Mouse (Mus musculus): ENCODE measurements at regions not wholly inside any gene's neighbourhood (a gene's known extent, or its start where the extent isn't known, plus 50 kb on each side); places are given as distances from the start of the nearest gene placed in this dataset.

- 88% methylated on average over 8 of the region's 8 CpGs for WGBS
- no peak overlapping the region for H3K9ac ChIP-seq (ENCODE audit: low read depth, low read length)
- no peaks in the 10 kb centered on the region; the same call in 1 of the 2 replicates for H3K4me1 ChIP-seq (replicated peaks; ENCODE audit: control insufficient read depth, insufficient read depth, low read length)
- no peaks in the 10 kb centered on the region for H3K27me3 ChIP-seq (replicated peaks; ENCODE audit: control insufficient read depth, insufficient read depth, low read length)
- no peak overlapping the region for H3K27ac ChIP-seq (ENCODE audit: low read depth, low read length)
- H3K4me2 ChIP-seq (replicated peaks; ENCODE audit: low read depth) = no peak overlapping the region
- H3K9me3 ChIP-seq (ENCODE audit: control insufficient read depth) = no peaks in the 10 kb centered on the region
- no peak for TF ChIP-seq CTCF (IDR thresholded peaks at IDR 0.05; ENCODE audit: low read depth)
- no peak for ATAC-seq
- H3K36me3 ChIP-seq (ENCODE audit: control insufficient read depth, insufficient read depth) = no peaks in the 10 kb centered on the region
- no peak overlapping the region for H3K4me3 ChIP-seq (ENCODE audit: low read depth, low read length)
Observed at GRCm38 (mm10) chr4:142350986-142351385, 111.8 kb upstream of the Kazn start.

DNA sequence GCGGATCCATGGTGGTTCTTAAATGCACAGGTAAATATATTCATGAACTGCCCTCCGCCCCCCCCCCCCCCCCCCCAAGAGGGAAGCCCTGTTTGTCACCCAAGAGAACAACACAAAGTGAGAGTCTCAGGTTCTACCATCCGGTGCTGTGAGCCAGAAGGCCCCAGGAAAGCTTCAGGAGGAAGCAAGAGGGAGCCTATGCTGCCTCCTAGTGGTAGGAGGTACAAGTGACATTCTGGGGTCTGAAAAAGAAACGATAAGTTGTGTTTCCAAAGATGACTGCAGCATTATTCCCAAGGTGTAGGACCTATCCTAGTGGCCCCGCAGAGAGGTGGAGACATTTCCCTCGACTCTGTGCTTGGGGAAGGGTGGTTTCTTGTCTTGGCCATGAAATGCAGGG lies 109.7 kb upstream of the Kazn start:
- ATAC-seq = peak; percentile 31; the same call in 1 of the 2 replicates

GRCm38 (mm10) chr4:142342482-142343206 lies 103.4 kb upstream of the Kazn start:
- Histone ChIP-seq H3K27ac (ENCODE audit: low read depth, low read length) (no peak overlapping the region), H3K27me3 (replicated peaks; ENCODE audit: control insufficient read depth, insufficient read depth, low read length) (no peaks in the 10 kb centered on the region), H3K4me1 (replicated peaks; ENCODE audit: control insufficient read depth, insufficient read depth, low read length) (no peaks in the 10 kb centered on the region; the same call in 1 of the 2 replicates), H3K4me3 (ENCODE audit: low read depth, low read length) (no peak overlapping the region), H3K9ac (ENCODE audit: low read depth, low read length) (no peak overlapping the region), H3K9me3 (ENCODE audit: control insufficient read depth) (no peaks in the 10 kb centered on the region), H3K4me2 (replicated peaks; ENCODE audit: low read depth) (no peak overlapping the region), H3K36me3 (ENCODE audit: control insufficient read depth, insufficient read depth) (no peaks in the 10 kb centered on the region)
- ATAC-seq = no peak
- 78% methylated on average over 19 of the region's 19 CpGs for WGBS
- no peak for TF ChIP-seq CTCF (IDR thresholded peaks at IDR 0.05; ENCODE audit: low read depth)

More for the DNA sequence above, 109.7 kb upstream of the Kazn start:
- H3K9ac ChIP-seq (ENCODE audit: low read depth, low read length) = no peak overlapping the region
- H3K4me3 ChIP-seq (ENCODE audit: low read depth, low read length) = no peak overlapping the region
- TF ChIP-seq CTCF (IDR thresholded peaks at IDR 0.05; ENCODE audit: low read depth) = peak; percentile 85
- 35% methylated on average over 6 of the region's 6 CpGs for WGBS
- no peak overlapping the region for H3K4me2 ChIP-seq (replicated peaks; ENCODE audit: low read depth)
- H3K27me3 ChIP-seq (replicated peaks; ENCODE audit: control insufficient read depth, insufficient read depth, low read length) = no peaks in the 10 kb centered on the region
- no peak overlapping the region for H3K27ac ChIP-seq (ENCODE audit: low read depth, low read length)
- no peaks in the 10 kb centered on the region; the same call in 1 of the 2 replicates for H3K4me1 ChIP-seq (replicated peaks; ENCODE audit: control insufficient read depth, insufficient read depth, low read length)
- H3K9me3 ChIP-seq (ENCODE audit: control insufficient read depth) = no peaks in the 10 kb centered on the region
- H3K36me3 ChIP-seq (ENCODE audit: control insufficient read depth, insufficient read depth) = no peaks in the 10 kb centered on the region

- no peak for ATAC-seq
- Histone ChIP-seq H3K27ac (ENCODE audit: low read depth, low read length) (no peak overlapping the region), H3K27me3 (replicated peaks; ENCODE audit: control insufficient read depth, insufficient read depth, low read length) (no peaks in the 10 kb centered on the region), H3K9me3 (ENCODE audit: control insufficient read depth) (no peaks in the 10 kb centered on the region), H3K36me3 (ENCODE audit: control insufficient read depth, insufficient read depth) (no peaks in the 10 kb centered on the region), H3K9ac (ENCODE audit: low read depth, low read length) (no peak overlapping the region), H3K4me1 (replicated peaks; ENCODE audit: control insufficient read depth, insufficient read depth, low read length) (no peaks in the 10 kb centered on the region; the same call in 1 of the 2 replicates), H3K4me2 (replicated peaks; ENCODE audit: low read depth) (no peak overlapping the region), H3K4me3 (ENCODE audit: low read depth, low read length) (no peak overlapping the region)
- 68% methylated on average over 4 of the region's 4 CpGs for WGBS
- TF ChIP-seq CTCF (IDR thresholded peaks at IDR 0.05; ENCODE audit: low read depth) = no peak
Observed at GRCm38 (mm10) chr4:142341305-142341704, 102.1 kb upstream of the Kazn start.

- H3K27me3 ChIP-seq (replicated peaks; ENCODE audit: control insufficient read depth, insufficient read depth, low read length) = no peaks in the 10 kb centered on the region
- H3K4me1 ChIP-seq (replicated peaks; ENCODE audit: control insufficient read depth, insufficient read depth, low read length) = no peaks in the 10 kb centered on the region
- no peaks in the 10 kb centered on the region for H3K36me3 ChIP-seq (ENCODE audit: control insufficient read depth, insufficient read depth)
- 19% methylated on average over 3 of the region's 3 CpGs for WGBS
- no peak overlapping the region for H3K9ac ChIP-seq (ENCODE audit: low read depth, low read length)
- no peak for ATAC-seq
- no peak overlapping the region for H3K27ac ChIP-seq (ENCODE audit: low read depth, low read length)
- no peak for TF ChIP-seq CTCF (IDR thresholded peaks at IDR 0.05; ENCODE audit: low read depth)
- H3K4me3 ChIP-seq (ENCODE audit: low read depth, low read length) = no peak overlapping the region
- no peaks in the 10 kb centered on the region for H3K9me3 ChIP-seq (ENCODE audit: control insufficient read depth)
- no peak overlapping the region for H3K4me2 ChIP-seq (replicated peaks; ENCODE audit: low read depth)
Observed at GRCm38 (mm10) chr4:142340057-142340456, 100.9 kb upstream of the Kazn start.

- Histone ChIP-seq H3K4me1 (replicated peaks; ENCODE audit: control insufficient read depth, insufficient read depth, low read length) (no peaks in the 10 kb centered on the region), H3K27me3 (replicated peaks; ENCODE audit: control insufficient read depth, insufficient read depth, low read length) (no peaks in the 10 kb centered on the region), H3K9ac (ENCODE audit: low read depth, low read length) (no peak overlapping the region), H3K9me3 (ENCODE audit: control insufficient read depth) (no peaks in the 10 kb centered on the region), H3K4me2 (replicated peaks; ENCODE audit: low read depth) (no peak overlapping the region), H3K36me3 (ENCODE audit: control insufficient read depth, insufficient read depth) (no peaks in the 10 kb centered on the region), H3K4me3 (ENCODE audit: low read depth, low read length) (no peak overlapping the region), H3K27ac (ENCODE audit: low read depth, low read length) (no peak overlapping the region)
- TF ChIP-seq CTCF (IDR thresholded peaks at IDR 0.05; ENCODE audit: low read depth) = no peak
- no peak for ATAC-seq
- 88% methylated on average over 8 of the region's 8 CpGs for WGBS
Observed at GRCm38 (mm10) chr4:142337701-142338100, 98.5 kb upstream of the Kazn start.
